Mouse (Mus musculus) spleen, adult 2 months (tissue): ENCODE data around the gene Slit3.

Experiments
- CTCF ChIP-seq: fragments of 200-500 bp; IDR thresholded peaks from 2 replicates; pipeline ENCODE4 v1.5.1; 2011; ENCODE audit warnings: mild to moderate bottlenecking, inconsistent platforms; ENCODE audit not compliant: insufficient read depth, insufficient read length, insufficient replicate concordance; ENCODE audit errors: extremely low read depth
- POLR2A ChIP-seq: fragments of 200-500 bp; IDR thresholded peaks from 2 replicates; pipeline ENCODE4 v1.6.1; 2011; ENCODE audit warnings: low read depth, low read length, inconsistent platforms

DNA sequence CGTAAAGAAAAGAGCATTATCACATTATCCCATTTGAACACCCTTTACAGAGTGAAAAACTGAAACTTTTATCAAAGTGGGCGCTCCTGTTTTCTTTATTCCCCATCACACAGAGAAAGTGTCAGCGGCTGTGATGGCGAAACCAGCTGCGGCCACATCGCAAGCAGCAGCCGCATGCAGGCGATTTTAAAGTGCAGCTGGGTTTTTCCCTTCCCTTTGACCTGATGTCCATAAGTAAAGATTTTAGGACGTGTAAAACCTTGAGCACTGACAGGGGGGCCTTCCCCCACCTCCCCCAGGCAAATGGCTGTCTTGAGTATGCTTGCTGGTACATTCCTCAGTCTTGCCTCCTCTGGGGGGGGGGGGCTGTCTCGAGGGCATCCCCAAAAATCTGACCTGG lies 266.8 kb downstream of the Slit3 start:
- TF ChIP-seq CTCF = no peak
- TF ChIP-seq POLR2A = no peak
